Mouse (Mus musculus): ENCODE results near the gene Mfsd14b.

DNA sequence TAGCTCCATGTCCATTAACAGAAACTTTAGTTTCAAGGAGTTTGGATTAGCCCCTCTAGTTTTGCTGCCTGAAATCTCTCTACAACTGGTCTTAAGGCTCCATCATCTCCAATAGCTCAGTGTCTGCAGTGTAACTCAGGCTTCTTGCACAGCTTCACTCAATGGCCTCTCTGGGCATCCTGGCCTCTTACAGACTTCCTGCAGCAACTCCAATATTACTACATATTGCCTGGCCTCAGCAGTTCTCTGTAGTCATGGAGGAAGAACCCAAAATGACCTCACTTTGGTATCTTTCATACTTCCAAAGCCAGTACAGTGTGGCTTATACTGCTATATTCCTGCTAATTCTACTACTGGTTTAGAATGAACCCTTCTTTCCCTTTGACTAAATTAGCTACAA is 15.8 kb downstream of the Mfsd14b start:
- TF ChIP-seq CTCF (conservative IDR thresholded peaks at IDR 0.05; ENCODE audit: low read length) (no peak), POU5F1 (IDR thresholded peaks at IDR 0.05; ENCODE audit: borderline replicate concordance, low read length) (no peak)

Measured in E14TG2a.4 (cell line).